Mouse (Mus musculus) left cerebral cortex, adult 11 months (tissue): ENCODE results near the gene Zfp37.
"Not testable (repeated sequence)": the region's sequence is repeated elsewhere in the genome, so short reads cannot be mapped to it uniquely, and the experiment has no call there.

Source experiments
- DNase-seq: peaks from one replicate; pipeline ENCODE4 v3.0.0; 2022; ENCODE audit warnings: low spot score

Gene Zfp37

GRCm38 (mm10) chr4:62208696-62209380 lies 22.0 kb downstream of the Zfp37 start:
- DNase-seq = peak; percentile 26

- peak; percentile 88 for DNase-seq
Measured at GRCm38 (mm10) chr4:62207851-62208695, 22.8 kb downstream of the Zfp37 start.

- no peak for DNase-seq
Measured at GRCm38 (mm10) chr4:62199923-62200529, 30.8 kb downstream of the Zfp37 start.

GRCm38 (mm10) chr4:62188778-62189177 lies 42.1 kb downstream of the Zfp37 start:
- DNase-seq = no peak

DNA sequence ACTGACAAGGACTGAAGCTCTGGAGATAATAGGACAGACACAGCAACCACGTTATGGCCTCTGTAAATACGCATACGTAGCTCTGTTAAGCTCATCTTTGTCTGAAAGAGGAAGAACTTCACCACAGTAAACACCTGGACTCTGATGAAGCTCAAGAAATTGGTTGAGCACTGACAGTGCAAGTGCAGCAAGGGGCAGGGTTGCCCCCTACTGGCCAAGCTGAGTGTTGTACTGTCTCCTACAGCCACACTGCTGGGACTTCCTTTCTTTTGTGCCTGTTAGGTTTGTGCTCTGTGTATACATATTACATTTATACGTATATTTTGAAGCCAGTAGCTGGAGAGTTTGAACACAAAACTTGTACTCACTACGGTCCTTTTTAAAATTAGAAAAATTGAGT lies 53.6 kb downstream of the Zfp37 start:
- no peak for DNase-seq

DNA sequence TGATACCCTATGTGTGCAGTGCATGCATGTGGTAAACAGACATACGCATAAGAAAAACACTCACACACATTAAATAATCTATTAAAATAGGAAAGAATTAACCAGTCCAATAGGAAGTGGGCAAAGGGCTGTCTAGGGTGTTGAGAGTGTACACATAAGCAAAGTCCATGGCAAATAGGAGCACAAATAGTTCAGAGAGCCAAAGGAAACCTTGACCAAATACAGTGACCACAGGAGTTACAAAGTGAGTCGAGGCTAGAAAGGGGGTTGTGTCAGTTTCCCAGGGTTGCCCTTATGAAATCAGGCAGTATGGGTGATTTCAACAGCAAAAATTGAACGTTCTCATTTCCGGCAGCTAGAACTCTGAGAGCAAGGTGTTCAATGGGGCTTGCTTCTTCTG lies 56.4 kb downstream of the Zfp37 start:
- DNase-seq = no peak

GRCm38 (mm10) chr4:62167636-62168035 lies 63.2 kb downstream of the Zfp37 start:
- DNase-seq = not testable (repeated sequence)

GRCm38 (mm10) chr4:62158401-62158800 lies 72.4 kb downstream of the Zfp37 start:
- DNase-seq = no peak

GRCm38 (mm10) chr4:62150811-62151210 lies 80.0 kb downstream of the Zfp37 start, which contains the start of gene Mup21:
TSS of gene Mup21 (minus strand) at chr4:62150863.
- DNase-seq = no peak
